Mouse (Mus musculus) gastrocnemius, postnatal 4 days (tissue): ENCODE measurements around the gene Cacna1c. TPM values are rescaled to one million over a fixed set of nuclear protein-coding genes. Genes with fewer than 3 reads are reported as not detected.

Source experiments
- DNase-seq, 2 experiments: peaks; one replicate each; pipeline ENCODE4 v3.0.0; 2021 to 2022; ENCODE audit warnings: low spot score in 2 of 2, mixed read lengths in 2 of 2
- total RNA-seq, 2 experiments: library from RNA; stranded (reverse); gene quantifications; 2 replicates each; pipeline ENCODE4 v1.2.3; 2021

The Cacna1c gene
- total RNA-seq, 2 experiments from 2014 or later: 7.5 to 9.9 TPM

GRCm38 (mm10) chr6:119068650-119069049 lies 127.6 kb downstream of the Cacna1c start:
- DNase-seq: no peak

GRCm38 (mm10) chr6:119064961-119065360 lies 131.3 kb downstream of the Cacna1c start:
- no peak for DNase-seq

- DNase-seq: no peak
Observed at GRCm38 (mm10) chr6:119064430-119064829, 131.8 kb downstream of the Cacna1c start.

- no peak for DNase-seq
Observed at GRCm38 (mm10) chr6:119062695-119063094, 133.5 kb downstream of the Cacna1c start.

- DNase-seq: no peak
Observed at GRCm38 (mm10) chr6:119058896-119059295, 137.3 kb downstream of the Cacna1c start.

- no peak for DNase-seq
Observed at GRCm38 (mm10) chr6:119058461-119058860, 137.8 kb downstream of the Cacna1c start.

GRCm38 (mm10) chr6:119057076-119057479 lies 139.1 kb downstream of the Cacna1c start:
- DNase-seq: peak in 1 of 2 experiments; percentile 33

GRCm38 (mm10) chr6:119052801-119053200 lies 143.4 kb downstream of the Cacna1c start:
- DNase-seq: peak in 1 of 2 experiments; percentile 30

GRCm38 (mm10) chr6:119052366-119052765 lies 143.9 kb downstream of the Cacna1c start:
- DNase-seq: no peak

GRCm38 (mm10) chr6:119051721-119052120 lies 144.5 kb downstream of the Cacna1c start:
- no peak for DNase-seq

- no peak for DNase-seq
Observed at GRCm38 (mm10) chr6:119047340-119047739, 148.9 kb downstream of the Cacna1c start.

- DNase-seq: no peak
Observed at GRCm38 (mm10) chr6:119045498-119045897, 150.7 kb downstream of the Cacna1c start.

GRCm38 (mm10) chr6:119044148-119044547 lies 152.1 kb downstream of the Cacna1c start:
- no peak for DNase-seq

- DNase-seq: no peak
Observed at GRCm38 (mm10) chr6:119042803-119043202, 153.4 kb downstream of the Cacna1c start.

- no peak for DNase-seq
Observed at GRCm38 (mm10) chr6:119040961-119041360, 155.3 kb downstream of the Cacna1c start.

- no peak for DNase-seq
Observed at GRCm38 (mm10) chr6:119039815-119040214, 156.4 kb downstream of the Cacna1c start.

GRCm38 (mm10) chr6:119039293-119039692 lies 156.9 kb downstream of the Cacna1c start:
- no peak for DNase-seq

- no peak for DNase-seq
Observed at GRCm38 (mm10) chr6:119037815-119038214, 158.4 kb downstream of the Cacna1c start.

GRCm38 (mm10) chr6:119037047-119037446 lies 159.2 kb downstream of the Cacna1c start:
- no peak for DNase-seq

- no peak for DNase-seq
Observed at GRCm38 (mm10) chr6:119035361-119035760, 160.9 kb downstream of the Cacna1c start.

- DNase-seq: no peak
Observed at GRCm38 (mm10) chr6:119034947-119035346, 161.3 kb downstream of the Cacna1c start.

GRCm38 (mm10) chr6:119027880-119028279 lies 168.3 kb downstream of the Cacna1c start:
- no peak for DNase-seq

- no peak for DNase-seq
Observed at GRCm38 (mm10) chr6:119022850-119023249, 173.4 kb downstream of the Cacna1c start.

- DNase-seq: no peak
Observed at GRCm38 (mm10) chr6:119021226-119021625, 175.0 kb downstream of the Cacna1c start.
